Comparison of ENCODE assay signal across 11 mouse cellular contexts in genomic region chr15:62802770-62803169, GRCm38 (mm10).
A peak's percentile ranks its signal among the peaks of the same experiment; 100 is the strongest.
DNase-seq lines count a peak whose midpoint lies in the region; ATAC-seq and TF ChIP-seq lines count a peak whose summit lies in the region.
"Had no signal": no experiment of that assay in that cellular context is flagged by ENCODE, and none has a peak within 500 bp of the region (broad histone marks: within the 10 kb centered on the region; RNA-seq: fewer than 3 reads in every experiment).

No protein-coding gene starts in this region.

- no peak for ATAC-seq in lung, embryonic 14.5 days (ENCODE audit: insufficient read depth)
- ATAC-seq in midbrain, embryonic 11.5 days (ENCODE audit: low FRiP score), result no peak
- ATAC-seq: forebrain, embryonic 16.5 days had no signal

- peak; percentile 58 for TF ChIP-seq CTCF in gastrocnemius, adult 2 months (IDR thresholded peaks at IDR 0.05)
- TF ChIP-seq CTCF in lung, embryonic 14.5 days (IDR thresholded peaks at IDR 0.05; ENCODE audit: low read depth), result peak; percentile 35

- intact Hi-C loops in gastrocnemius, adult 2 months (cut with DNase I), result loop anchor here (2.0 to 10.0 kb wide), 4 partner anchors 204 to 816 kb away; no protein-coding TSS in a partner anchor

- peak; percentile 22 for DNase-seq in gastrocnemius, adult 2 months
- DNase-seq in gastrocnemius, postnatal 4 days (ENCODE audit: low spot score in 2 of 2), result no peak
- peak; percentile 3 for DNase-seq in lung, embryonic 14.5 days
- DNase-seq in lung, adult 18-20 months, result no peak
- peak; percentile 31 for DNase-seq in NIH3T3 (ENCODE audit: low read depth)
- DNase-seq in kidney, postnatal 36 days, result peak; percentile 29 to 39
- no peak for DNase-seq in midbrain, embryonic 11.5 days (ENCODE audit: low spot score, missing footprints)
- no peak for DNase-seq in urinary bladder, postnatal 36 days (ENCODE audit: low spot score in 2 of 2)
- DNase-seq: lung, adult 2 months had no signal

- H3K4me3 ChIP-seq in gastrocnemius, adult 2 months, result no peak overlapping the region
- no peak overlapping the region for H3K4me3 ChIP-seq in lung, embryonic 14.5 days (ENCODE audit: low read depth, low read length)
- H3K4me3 ChIP-seq in midbrain, embryonic 11.5 days (ENCODE audit: low read depth, low read length), result no peak overlapping the region
- H3K4me3 ChIP-seq: stomach, embryonic 15.5 days had no signal

- H3K9ac ChIP-seq in lung, embryonic 14.5 days, result no peak overlapping the region
- no peak overlapping the region for H3K9ac ChIP-seq in midbrain, embryonic 11.5 days (ENCODE audit: low read length)
- H3K9ac ChIP-seq: stomach, embryonic 15.5 days had no signal

- peak overlapping the region; percentile 65 for H3K27ac ChIP-seq in gastrocnemius, adult 2 months
- no peak overlapping the region for H3K27ac ChIP-seq in lung, embryonic 14.5 days (ENCODE audit: low read depth)
- no peak overlapping the region for H3K27ac ChIP-seq in midbrain, embryonic 11.5 days (ENCODE audit: low read depth, low read length)
- H3K27ac ChIP-seq: stomach, embryonic 15.5 days had no signal

- H3K27me3 ChIP-seq in lung, embryonic 14.5 days (ENCODE audit: insufficient read depth, low read length), result no peaks in the 10 kb centered on the region
- no peaks in the 10 kb centered on the region for H3K27me3 ChIP-seq in midbrain, embryonic 11.5 days (ENCODE audit: control insufficient read depth, insufficient read depth, low read length)
- H3K27me3 ChIP-seq: stomach, embryonic 15.5 days had no signal

- no peaks in the 10 kb centered on the region for H3K4me1 ChIP-seq in lung, embryonic 14.5 days (ENCODE audit: insufficient read depth)
- no peaks in the 10 kb centered on the region for H3K4me1 ChIP-seq in midbrain, embryonic 11.5 days (ENCODE audit: control insufficient read depth, insufficient read depth, low read length)
- H3K4me1 ChIP-seq: stomach, embryonic 15.5 days had no signal

- no peaks in the 10 kb centered on the region for H3K9me3 ChIP-seq in lung, embryonic 14.5 days (ENCODE audit: low read depth, low read length)
- no peaks in the 10 kb centered on the region for H3K9me3 ChIP-seq in midbrain, embryonic 11.5 days (ENCODE audit: control insufficient read depth, low read length)
- H3K9me3 ChIP-seq: stomach, embryonic 15.5 days had no signal

- no peaks in the 10 kb centered on the region for H3K36me3 ChIP-seq in lung, embryonic 14.5 days (ENCODE audit: insufficient read depth)
- H3K36me3 ChIP-seq in midbrain, embryonic 11.5 days (ENCODE audit: control insufficient read depth, insufficient read depth, low read length), result no peaks in the 10 kb centered on the region
- H3K36me3 ChIP-seq: stomach, embryonic 15.5 days had no signal

- H3K4me2 ChIP-seq in lung, embryonic 14.5 days, result no peak overlapping the region
- H3K4me2 ChIP-seq in midbrain, embryonic 11.5 days, result no peak overlapping the region
- H3K4me2 ChIP-seq: stomach, embryonic 15.5 days had no signal

Comparison
In these comparisons a context has a peak if more than half of its experiments do, and no peak if none do; other contexts are left out.
1. DNase-seq: peak in gastrocnemius, adult 2 months (single experiment), lung, embryonic 14.5 days (single experiment), NIH3T3 (single experiment) and kidney, postnatal 36 days (2 of 2); none in gastrocnemius, postnatal 4 days (0 of 2), lung, adult 18-20 months (0 of 2), midbrain, embryonic 11.5 days (single experiment) and urinary bladder, postnatal 36 days (0 of 2).